Mouse (Mus musculus) kidney, adult 2 months (tissue): ENCODE data around the gene Dusp14.

Experiments
- CTCF ChIP-seq: fragments of 200-500 bp; conservative IDR thresholded peaks from 2 replicates; pipeline ENCODE4 v1.5.1; 2011; ENCODE audit warnings: low read depth, mild to moderate bottlenecking, control low read depth, low read length, moderate library complexity, mixed read lengths; ENCODE audit not compliant: insufficient read depth, insufficient read length
- POLR2A ChIP-seq: fragments of 200-500 bp; IDR thresholded peaks from one replicate; pipeline ENCODE4 v1.6.1; 2011; ENCODE audit warnings: low read depth, low read length, control low read depth

GRCm38 (mm10) chr11:84042808-84043762 lies 26.0 kb downstream of the Dusp14 start:
- no peak for TF ChIP-seq CTCF
- no peak for TF ChIP-seq POLR2A
